Comparison of ENCODE assay signal across 25 mouse cellular contexts in the genomic region with DNA sequence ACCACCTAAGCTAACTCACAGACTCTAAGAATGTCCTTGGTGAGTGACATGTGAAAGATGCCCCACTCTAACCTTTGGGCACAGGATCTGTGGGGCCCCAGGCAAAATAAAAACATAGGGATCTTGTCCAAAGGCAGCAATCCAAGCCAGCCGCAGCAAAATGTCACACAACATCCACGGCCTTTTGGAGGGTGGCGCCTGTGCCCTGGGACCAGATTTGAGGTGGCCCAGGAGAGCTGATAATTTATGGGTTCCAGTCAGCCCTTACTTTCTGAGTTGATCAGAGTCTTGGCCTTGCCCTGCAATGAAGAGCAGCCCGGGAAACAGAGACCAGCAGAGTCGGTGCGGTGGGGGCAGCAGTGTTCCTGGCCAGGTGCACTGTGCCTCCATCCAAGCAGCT.
DNase-seq lines count a peak whose midpoint lies in the region; ATAC-seq and TF ChIP-seq lines count a peak whose summit lies in the region.
"Had no signal": no experiment of that assay in that cellular context is flagged by ENCODE, and none has a peak within 500 bp of the region (broad histone marks: within the 10 kb centered on the region; RNA-seq: fewer than 3 reads in every experiment).

No protein-coding gene starts in this region.

- intact Hi-C loops in heart, postnatal 25 days (cut with DNase I) = no loop called here

- H3K36me3 ChIP-seq in heart, embryonic 11.5 days (ENCODE audit: control insufficient read depth, insufficient read depth, low read length) = 0 out of 2 replicates have a peak, but pooled peaks cover 2% of the 10 kb centered on the region
- H3K36me3 ChIP-seq in heart, embryonic 14.5 days (ENCODE audit: control insufficient read depth, insufficient read depth, low read length) = peaks cover 14% of the 10 kb centered on the region
- no peaks in the 10 kb centered on the region for H3K36me3 ChIP-seq in heart, postnatal 0 days (replicated peaks; ENCODE audit: control insufficient read depth, insufficient read depth, low read length)
- H3K36me3 ChIP-seq: G1E; hindbrain, embryonic 15.5 days had no signal

- DNase-seq in adrenal gland, adult 2 months = peak; percentile 40
- no peak for DNase-seq in adrenal gland, postnatal 25 days
- no peak for DNase-seq in heart, postnatal 4 days
- no peak for DNase-seq in heart, adult 11 months
- DNase-seq in heart, postnatal 0 days (ENCODE audit: low spot score) = no peak
- no peak for DNase-seq in heart, postnatal 25 days (ENCODE audit: low spot score)
- DNase-seq: adrenal gland, adult 8-10 months; B cell, adult 2 months; cerebellum, adult 18-20 months; cerebellum, adult 9-10 months; cerebellum, postnatal 14 days; gastrocnemius, postnatal 10 days; gastrocnemius, postnatal 36 days; kidney, adult 2 months had no signal

- H3K27ac ChIP-seq in heart, embryonic 11.5 days (ENCODE audit: low read depth, low read length) = peak overlapping the region; percentile 38; the same call in 1 of the 2 replicates
- peak overlapping the region; percentile 58 to 69 for H3K27ac ChIP-seq in heart, embryonic 14.5 days (replicated peaks in 1 of 2; ENCODE audit: control insufficient read depth in 1 of 2, insufficient read depth in 1 of 2, low read depth in 2 of 2, low read length in 2 of 2)
- peak overlapping the region; percentile 1; the same call in 1 of the 2 replicates for H3K27ac ChIP-seq in heart, postnatal 0 days (ENCODE audit: low read depth)
- H3K27ac ChIP-seq: forebrain, embryonic 10.5 days; forebrain, embryonic 13.5 days; hindbrain, embryonic 12.5 days; hindbrain, embryonic 15.5 days; kidney, postnatal 0 days had no signal

- TF ChIP-seq EP300 in heart, postnatal 0 days (IDR thresholded peaks at IDR 0.05; ENCODE audit: low read depth) = no peak

- H3K4me3 ChIP-seq in heart, embryonic 11.5 days (ENCODE audit: low read depth, low read length) = no peak overlapping the region
- no peak overlapping the region for H3K4me3 ChIP-seq in heart, embryonic 14.5 days (ENCODE audit: control insufficient read depth in 1 of 2, insufficient read depth in 1 of 2, low read depth in 1 of 2, low read length in 2 of 2)
- no peak overlapping the region for H3K4me3 ChIP-seq in heart, postnatal 0 days (ENCODE audit: low read depth, low read length)
- H3K4me3 ChIP-seq: forebrain, embryonic 10.5 days; forebrain, embryonic 13.5 days; hindbrain, embryonic 12.5 days; hindbrain, embryonic 15.5 days had no signal

- H3K9me3 ChIP-seq in heart, embryonic 11.5 days (replicated peaks; ENCODE audit: control insufficient read depth, low read length) = 0 out of 2 replicates have a peak, but pooled peaks cover 2% of the 10 kb centered on the region
- H3K9me3 ChIP-seq in heart, embryonic 14.5 days (ENCODE audit: control insufficient read depth, low read length) = no peaks in the 10 kb centered on the region
- no peaks in the 10 kb centered on the region for H3K9me3 ChIP-seq in heart, postnatal 0 days (replicated peaks; ENCODE audit: control insufficient read depth, low read length)
- H3K9me3 ChIP-seq: forebrain, embryonic 13.5 days; hindbrain, embryonic 12.5 days; hindbrain, embryonic 15.5 days had no signal

- ATAC-seq in heart, embryonic 11.5 days (replicated peaks; ENCODE audit: insufficient number of reproducible peaks, low FRiP score, low TSS enrichment) = no peak
- ATAC-seq in heart, embryonic 14.5 days (ENCODE audit: insufficient number of reproducible peaks, insufficient read depth, low FRiP score, low read depth) = no peak
- ATAC-seq in heart, postnatal 0 days (ENCODE audit: insufficient read depth, low read depth) = no peak
- ATAC-seq: forebrain, embryonic 13.5 days; forebrain, embryonic 16.5 days; intestine, postnatal 0 days; Patski had no signal

- no peak for TF ChIP-seq CTCF in heart, postnatal 0 days (IDR thresholded peaks at IDR 0.05; ENCODE audit: low read depth)

- WGBS in heart, embryonic 11.5 days (ENCODE audit: insufficient replicate concordance) = 89% methylated on average over 6 of the region's 6 CpGs
- WGBS in heart, embryonic 14.5 days = 73% methylated on average over 6 of the region's 6 CpGs
- WGBS in heart, postnatal 0 days = 53% methylated on average over 6 of the region's 6 CpGs

- H3K4me1 ChIP-seq in heart, embryonic 11.5 days (ENCODE audit: control insufficient read depth, insufficient read depth, low read length) = peaks cover 49% of the 10 kb centered on the region
- peaks cover 65 to 68% of the 10 kb centered on the region in 2 experiments for H3K4me1 ChIP-seq in heart, embryonic 14.5 days (ENCODE audit: control insufficient read depth in 2 of 2, insufficient read depth in 2 of 2, low read length in 2 of 2)
- H3K4me1 ChIP-seq in heart, postnatal 0 days (ENCODE audit: control insufficient read depth, insufficient read depth) = peaks cover 26% of the 10 kb centered on the region

- no peak overlapping the region for H3K9ac ChIP-seq in heart, embryonic 11.5 days (ENCODE audit: low read depth, low read length)
- no peak overlapping the region for H3K9ac ChIP-seq in heart, embryonic 14.5 days (ENCODE audit: low read length)
- no peak overlapping the region for H3K9ac ChIP-seq in heart, postnatal 0 days (replicated peaks; ENCODE audit: low read depth, low read length)
- H3K9ac ChIP-seq: forebrain, embryonic 13.5 days; hindbrain, embryonic 12.5 days; hindbrain, embryonic 15.5 days had no signal

- no peak overlapping the region for H3K4me2 ChIP-seq in heart, embryonic 11.5 days
- H3K4me2 ChIP-seq in heart, embryonic 14.5 days (ENCODE audit: low read length) = no peak overlapping the region
- H3K4me2 ChIP-seq in heart, postnatal 0 days (ENCODE audit: low read depth, low read length) = no peak overlapping the region
- H3K4me2 ChIP-seq: forebrain, embryonic 13.5 days; hindbrain, embryonic 12.5 days; hindbrain, embryonic 15.5 days had no signal

- H3K27me3 ChIP-seq in heart, embryonic 11.5 days (ENCODE audit: control insufficient read depth, insufficient read depth, low read length) = no peaks in the 10 kb centered on the region
- no peaks in the 10 kb centered on the region for H3K27me3 ChIP-seq in heart, embryonic 14.5 days (ENCODE audit: control insufficient read depth, insufficient read depth, low read length)
- no peaks in the 10 kb centered on the region for H3K27me3 ChIP-seq in heart, postnatal 0 days (ENCODE audit: control insufficient read depth, insufficient read depth, low read length)
- H3K27me3 ChIP-seq: forebrain, embryonic 13.5 days; hindbrain, embryonic 15.5 days; Patski had no signal

Comparison
In these comparisons a context has a peak if more than half of its experiments do, and no peak if none do; other contexts are left out.
1. H3K27ac ChIP-seq: peak in every context shown above with its lines; median percentile 64 in heart, embryonic 14.5 days; 38 in heart, embryonic 11.5 days; 1 in heart, postnatal 0 days.